Mouse (Mus musculus) Patski (cell line): ENCODE measurements around the gene Ptpa. TPM values are rescaled to one million over a fixed set of nuclear protein-coding genes. Genes with fewer than 3 reads are reported as not detected.

ENCODE experiments used
- ATAC-seq: fragments of 100-300 bp; one replicate; pipeline ENCODE4 v1.8.0; 2021
- CTCF ChIA-PET: fragments of 350-600 bp; sonication (Branson Sonifier 250); formaldehyde crosslinking; loops from one replicate; lab custom pipeline; 2022; ENCODE audit warnings: inconsistent platforms; lab: Charles Lee
- POLR2A ChIA-PET: fragments of 350-600 bp; sonication (Branson Sonifier 250); formaldehyde crosslinking; loops from one replicate; lab custom pipeline; 2022; ENCODE audit warnings: antibody characterized with exemption, inconsistent platforms; lab: Charles Lee
- DNase-seq: peaks from one replicate; pipeline ENCODE4 v3.0.0-alpha.2; 2011; ENCODE audit warnings: low read depth, low spot score
- H3K27me3 ChIP-seq: fragments of 371-371 bp; one replicate; pipeline ENCODE4 v1.5.1; 2021
- CTCF ChIP-seq: fragments of 100-300 bp; IDR thresholded peaks from one replicate; pipeline ENCODE4 v1.5.1; 2021
- in situ Hi-C: fragments of 300-500 bp; cut with MboI; formaldehyde crosslinking; loops from 3 replicates; pipeline ENCODE4 v1.11.1; 2018; ENCODE audit warnings: low pct_unique_long_range_greater_than_20kb, mixed read lengths
- polyA plus RNA-seq: library from polyadenylated mRNA; unstranded; gene quantifications from one replicate; pipeline ENCODE4 v1.2.3, GENCODE M21; 2021

The Ptpa gene
- polyA plus RNA-seq, 1 experiment from 2014 or later = 165 TPM

DNA sequence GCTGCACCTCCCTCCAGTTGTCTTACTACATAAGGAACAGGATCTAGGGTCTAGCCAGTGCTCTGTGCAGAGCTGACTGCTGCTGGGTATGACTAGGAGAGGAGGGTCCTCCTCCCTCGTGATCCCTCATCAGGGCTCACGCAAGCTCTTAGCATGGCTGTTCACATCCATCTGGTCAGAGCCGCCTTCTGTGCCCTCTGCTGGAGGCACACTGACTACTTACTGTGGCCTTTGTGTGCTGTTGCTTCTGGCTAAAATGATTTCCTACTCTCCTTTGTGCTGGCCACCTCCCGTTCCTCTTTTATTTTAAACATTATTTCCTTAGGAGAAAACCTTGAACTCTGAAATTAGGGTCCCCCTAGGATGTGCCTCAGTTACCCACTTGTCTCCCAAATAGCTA is 21.0 kb downstream of the Ptpa start:
- CTCF ChIA-PET = interaction anchor here (0.7 to 8.3 kb wide), 11 partner anchors 10 to 358 kb away, joined by 3 to 131 read pairs (median 4); no protein-coding TSS in a partner anchor
- DNase-seq (no peak), ATAC-seq (no peak)
- no peak for TF ChIP-seq CTCF
- in situ Hi-C loops = loop anchor here (5.0 kb wide), 4 partner anchors 35 to 495 kb away; partner anchors contain the start of gene Ier5l
- H3K27me3 ChIP-seq = no peaks in the 10 kb centered on the region
- POLR2A ChIA-PET = interaction anchor here (0.8 to 1.9 kb wide), 7 partner anchors 9 to 323 kb away, joined by 3 to 7 read pairs (median 4); no protein-coding TSS in a partner anchor

DNA sequence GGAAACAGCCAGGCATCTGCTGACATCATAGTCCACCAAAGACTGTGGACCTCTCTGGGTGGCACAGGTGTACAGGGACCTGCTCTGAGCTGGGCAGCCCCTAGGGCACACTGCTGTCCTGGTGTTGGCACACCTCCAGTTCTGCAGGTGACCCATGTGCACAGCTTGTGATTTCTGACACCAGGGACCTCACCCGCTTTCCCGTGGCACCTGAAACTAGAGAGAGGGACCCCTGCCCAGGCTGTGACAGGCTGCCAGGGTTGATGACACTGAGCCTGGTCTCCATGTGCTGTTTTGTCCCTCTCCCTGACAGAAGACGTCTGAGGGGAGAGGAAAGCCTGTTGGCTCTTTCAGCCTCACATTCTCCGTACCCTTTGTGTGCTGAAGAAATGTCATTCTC is 22.0 kb downstream of the Ptpa start:
- no peak for ATAC-seq
- POLR2A ChIA-PET = interaction anchor here (0.6 to 2.1 kb wide), 3 partner anchors 32 to 353 kb away, joined by 3 to 4 read pairs (median 3); no protein-coding TSS in a partner anchor
- in situ Hi-C loops = loop anchor here (5.0 kb wide), 4 partner anchors 35 to 495 kb away; partner anchors contain the start of gene Ier5l
- CTCF ChIA-PET = interaction anchor here (0.7 to 8.3 kb wide), 4 partner anchors 30 to 357 kb away, joined by 3 to 131 read pairs (median 4); no protein-coding TSS in a partner anchor
- TF ChIP-seq CTCF = no peak
- H3K27me3 ChIP-seq = no peaks in the 10 kb centered on the region
- DNase-seq = no peak

DNA sequence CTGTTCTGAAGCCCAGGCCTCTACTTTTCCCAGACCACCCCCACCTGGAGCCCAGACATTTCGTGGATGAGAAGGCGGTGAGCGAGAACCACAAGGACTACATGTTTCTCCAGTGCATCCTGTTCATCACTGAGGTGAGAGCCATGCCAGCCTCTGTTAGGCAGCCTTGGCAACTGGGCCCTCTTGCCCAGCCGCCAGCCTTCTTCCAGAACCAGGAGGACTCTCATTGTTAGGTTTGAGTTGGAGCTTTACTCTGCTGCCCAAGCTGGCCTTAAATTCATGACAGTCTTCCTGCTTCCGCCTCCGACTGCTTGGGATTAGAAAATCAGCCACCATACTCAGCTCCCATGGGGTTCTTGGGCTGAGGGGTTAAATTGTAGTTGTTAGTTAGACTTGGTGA is 23.8 kb downstream of the Ptpa start:
- POLR2A ChIA-PET = interaction anchor here (0.6 to 3.3 kb wide), 10 partner anchors 20 to 347 kb away, joined by 3 to 25 read pairs (median 4); partner anchors contain the start of genes Crat, Cstad, Ier5l and Ptpa
- no peaks in the 10 kb centered on the region for H3K27me3 ChIP-seq
- DNase-seq (no peak), ATAC-seq (no peak)
- no peak for TF ChIP-seq CTCF
- CTCF ChIA-PET = interaction anchor here (0.9 to 8.3 kb wide), 7 partner anchors 10 to 489 kb away, joined by 3 to 131 read pairs (median 4); no protein-coding TSS in a partner anchor
- in situ Hi-C loops = loop anchor here (5.0 kb wide), 4 partner anchors 33 to 493 kb away; partner anchors contain the start of gene Ier5l

DNA sequence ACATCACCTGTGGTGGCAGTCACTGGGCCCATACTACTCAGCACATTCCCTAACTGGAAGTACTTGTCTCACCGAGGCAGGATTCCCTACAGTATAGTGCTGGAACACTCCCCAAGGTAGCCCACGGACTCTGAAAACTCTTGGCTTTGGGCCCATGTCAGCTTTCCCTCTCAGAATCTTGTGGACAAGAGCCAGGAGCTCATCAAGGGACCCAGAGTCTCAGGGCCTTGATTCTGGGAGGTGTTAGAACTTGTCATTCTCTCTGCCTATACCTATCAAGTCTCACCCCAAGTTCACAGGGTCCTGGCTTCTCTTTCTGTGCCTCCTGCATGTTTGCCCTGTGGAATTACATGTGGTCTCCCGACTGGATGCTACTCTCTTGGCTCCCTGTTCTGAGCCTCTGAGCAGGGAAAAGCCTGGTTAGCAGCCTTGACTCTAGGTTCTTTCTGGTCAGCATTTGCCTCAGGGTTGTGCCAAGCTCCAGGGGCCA is 24.4 kb downstream of the Ptpa start:
- TF ChIP-seq CTCF = no peak
- ATAC-seq = no peak
- ChIA-PET POLR2A (interaction anchor here (0.7 to 3.3 kb wide), 10 partner anchors 19 to 355 kb away, joined by 3 to 25 read pairs (median 6); partner anchors contain the start of gene Ier5l), CTCF (interaction anchor here (1.0 to 8.3 kb wide), 13 partner anchors 18 to 489 kb away, joined by 3 to 131 read pairs (median 4); no protein-coding TSS in a partner anchor)
- in situ Hi-C loops = no loop called here
- DNase-seq = no peak
- no peaks in the 10 kb centered on the region for H3K27me3 ChIP-seq

DNA sequence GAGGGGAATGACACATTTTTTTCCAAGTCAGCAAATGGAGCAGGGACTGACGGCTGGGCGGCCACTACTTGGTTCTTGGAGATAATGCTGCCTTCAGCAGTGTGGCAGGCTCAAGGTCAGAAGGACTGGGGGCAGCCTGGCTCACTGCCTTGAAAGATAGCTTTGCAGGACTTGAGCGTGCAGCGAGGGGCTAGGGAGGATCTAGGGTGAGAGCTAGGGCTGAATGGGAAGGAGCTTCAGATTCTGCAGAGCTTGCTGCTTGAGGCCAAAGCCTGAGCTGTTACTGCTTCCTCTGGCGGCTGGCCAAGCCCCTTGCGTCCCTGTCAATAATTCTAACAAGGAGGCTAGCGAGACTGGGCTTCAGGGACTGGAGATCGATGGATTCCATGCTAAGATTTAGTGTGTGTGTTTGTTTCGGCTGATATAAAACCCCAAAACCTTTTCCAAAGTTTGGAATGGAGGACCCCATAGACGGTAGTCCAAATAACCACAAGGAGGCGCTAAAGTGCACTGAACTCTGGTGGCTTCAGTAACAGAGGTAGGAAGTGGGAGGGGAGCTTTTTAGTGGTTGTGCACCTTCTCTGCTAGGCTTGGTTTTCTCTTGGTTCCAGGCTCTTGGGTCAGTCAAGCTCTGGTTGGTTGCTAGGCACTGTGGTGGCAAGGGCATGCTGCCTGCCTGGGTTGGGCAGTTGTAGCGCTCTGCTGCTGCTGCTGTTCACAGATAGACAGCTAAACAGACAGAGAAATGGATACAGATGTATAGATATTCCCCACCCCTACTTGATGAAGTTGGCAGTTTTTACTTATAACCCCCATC is 25.1 kb downstream of the Ptpa start:
- no peaks in the 10 kb centered on the region for H3K27me3 ChIP-seq
- ChIA-PET POLR2A (interaction anchor here (0.7 to 3.3 kb wide), 15 partner anchors 13 to 354 kb away, joined by 3 to 25 read pairs (median 6); partner anchors contain the start of gene Ier5l), CTCF (interaction anchor here (0.6 to 8.3 kb wide), 16 partner anchors 18 to 488 kb away, joined by 3 to 131 read pairs (median 4); no protein-coding TSS in a partner anchor)
- peak; percentile 81 for DNase-seq
- TF ChIP-seq CTCF = no peak
- ATAC-seq = peak; percentile 78
- in situ Hi-C loops = no loop called here

DNA sequence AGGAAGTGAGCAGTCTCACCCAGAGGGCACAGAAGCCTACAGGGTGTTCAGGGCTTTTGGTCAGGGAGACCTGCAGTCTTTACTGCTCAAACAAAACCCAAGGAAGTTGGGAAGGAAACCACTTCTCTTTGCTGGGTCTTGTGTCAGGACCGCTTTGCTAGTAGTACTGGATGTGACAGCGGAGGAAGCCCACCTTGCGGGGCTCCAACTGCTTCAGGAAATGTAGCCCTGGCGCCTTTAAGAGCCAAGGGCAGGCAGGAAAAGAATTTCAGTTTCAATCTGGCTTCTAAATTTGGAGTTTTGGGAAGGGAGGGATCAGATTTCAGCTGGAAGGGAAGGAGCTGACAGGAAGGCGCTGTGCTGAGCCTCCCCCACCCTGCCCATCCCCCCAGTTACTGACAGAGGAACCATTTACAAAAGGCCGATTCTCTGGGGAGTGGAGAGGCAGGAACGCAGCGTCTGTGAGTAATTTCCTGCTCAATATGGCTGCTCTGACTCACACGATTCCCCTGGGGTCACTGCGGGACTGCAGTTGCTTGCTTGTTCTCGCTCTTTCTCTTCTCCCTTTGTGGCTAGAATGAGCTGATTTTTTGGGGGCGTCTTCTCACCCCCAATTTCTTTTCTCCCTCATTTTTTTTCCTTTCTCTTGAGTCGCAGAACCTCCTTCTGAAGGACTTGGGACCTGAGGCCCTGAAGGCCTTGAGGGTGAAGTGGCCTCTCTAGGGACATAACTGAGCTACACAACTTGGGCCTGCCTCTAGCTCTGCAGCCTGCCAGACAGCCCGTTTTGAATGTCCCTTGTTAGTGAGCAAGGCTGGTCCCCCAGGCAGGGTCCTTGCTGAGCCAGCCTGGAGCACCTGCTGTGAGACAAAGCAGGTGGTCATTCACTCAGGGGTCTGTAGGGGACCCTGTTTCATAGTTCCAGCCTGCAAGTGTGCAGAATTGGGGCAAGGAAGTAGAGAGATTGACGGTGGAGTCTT is 26.0 kb downstream of the Ptpa start:
- TF ChIP-seq CTCF = no peak
- no peaks in the 10 kb centered on the region for H3K27me3 ChIP-seq
- in situ Hi-C loops = no loop called here
- POLR2A ChIA-PET = interaction anchor here (0.6 to 3.3 kb wide), 13 partner anchors 12 to 353 kb away, joined by 3 to 25 read pairs (median 6); partner anchors contain the start of genes Cstad and Ier5l
- CTCF ChIA-PET = interaction anchor here (0.6 to 8.3 kb wide), 11 partner anchors 17 to 365 kb away, joined by 3 to 131 read pairs (median 6); no protein-coding TSS in a partner anchor
- ATAC-seq = peak; percentile 18
- peak; percentile 92 for DNase-seq

DNA sequence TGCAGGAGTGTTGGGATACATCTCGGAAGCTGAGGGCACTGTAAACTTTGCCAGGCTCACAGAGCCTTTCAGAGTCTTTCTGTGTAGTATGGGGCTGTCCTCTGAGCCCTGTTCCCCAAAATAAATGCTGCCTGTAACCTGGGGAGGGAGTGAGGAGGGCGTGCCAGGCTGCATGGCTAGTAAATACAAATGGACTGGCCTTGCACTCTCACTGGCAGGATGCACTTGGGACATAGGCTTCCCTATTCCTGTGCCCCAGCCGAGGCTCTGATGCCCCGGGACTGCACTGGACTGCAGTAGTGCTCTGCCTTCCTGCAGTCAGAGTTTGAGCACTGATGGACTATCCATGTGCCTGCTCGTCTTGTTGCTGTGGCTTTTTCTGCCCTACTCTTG is 26.7 kb downstream of the Ptpa start:
- no peaks in the 10 kb centered on the region for H3K27me3 ChIP-seq
- POLR2A ChIA-PET = interaction anchor here (0.6 to 3.3 kb wide), 8 partner anchors 23 to 317 kb away, joined by 3 to 25 read pairs (median 6); partner anchors contain the start of genes Cstad and Ier5l
- CTCF ChIA-PET = interaction anchor here (2.2 to 8.3 kb wide), 3 partner anchors 16 to 314 kb away, joined by 8 to 131 read pairs (median 20); no protein-coding TSS in a partner anchor
- in situ Hi-C loops = no loop called here
- ATAC-seq (no peak), DNase-seq (no peak)
- TF ChIP-seq CTCF = no peak

DNA sequence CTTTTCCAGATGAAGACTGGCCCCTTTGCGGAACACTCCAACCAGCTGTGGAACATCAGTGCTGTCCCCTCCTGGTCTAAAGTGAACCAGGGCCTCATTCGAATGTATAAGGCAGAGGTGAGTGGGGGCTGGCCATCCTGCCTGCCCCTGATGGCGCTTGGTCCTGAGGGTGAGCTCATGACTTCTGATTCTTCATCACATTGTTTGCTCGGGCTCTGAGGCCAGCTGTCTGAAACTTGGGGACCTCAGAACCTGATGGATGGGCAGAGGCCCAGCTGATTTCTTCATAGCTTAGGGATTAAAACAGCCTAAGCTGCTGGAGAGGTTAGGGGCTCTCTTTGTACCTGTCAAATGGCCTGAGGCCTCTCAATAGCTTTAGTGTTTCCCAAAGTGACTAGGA is 27.4 kb downstream of the Ptpa start:
- POLR2A ChIA-PET = interaction anchor here (0.6 to 1.5 kb wide), 6 partner anchors 14 to 316 kb away, joined by 3 to 4 read pairs (median 3); no protein-coding TSS in a partner anchor
- DNase-seq = no peak
- CTCF ChIA-PET = interaction anchor here (1.1 to 8.3 kb wide), 4 partner anchors 13 to 351 kb away, joined by 3 to 131 read pairs (median 6); no protein-coding TSS in a partner anchor
- TF ChIP-seq CTCF = no peak
- H3K27me3 ChIP-seq = no peaks in the 10 kb centered on the region
- ATAC-seq = no peak
- in situ Hi-C loops = no loop called here
